Mouse (Mus musculus) forebrain, embryonic 11.5 days (tissue): ENCODE measurements at regions not wholly inside any gene's neighbourhood (a gene's known extent, or its start where the extent isn't known, plus 50 kb on each side); places are given as distances from the start of the nearest gene placed in this dataset.
"Not testable (repeated sequence)": the region's sequence is repeated elsewhere in the genome, so short reads cannot be mapped to it uniquely, and the experiment has no call there.

Experiments used
- ATAC-seq: fragments of 200-750 bp; cut with Nextera tagmentation; replicated peaks from 2 replicates; pipeline ENCODE4 v1.8.0; 2017; ENCODE audit warnings: moderate TSS enrichment; ENCODE audit not compliant: low FRiP score
- DNase-seq: peaks from one replicate; pipeline ENCODE4 v3.0.0-alpha.2; 2017; ENCODE audit warnings: low spot score
- H3K27ac ChIP-seq: fragments of 300-500 bp; sonication (generic); 2 replicates; pipeline ENCODE4 v1.5.1; 2014; ENCODE audit warnings: low read depth, low read length
- H3K27me3 ChIP-seq: fragments of 300-500 bp; sonication (generic); 2 replicates; pipeline ENCODE4 v1.6.1; 2014; ENCODE audit warnings: mild to moderate bottlenecking, low read length, mixed read lengths; ENCODE audit not compliant: control insufficient read depth, insufficient read depth
- H3K36me3 ChIP-seq: fragments of 300-500 bp; sonication (generic); 2 replicates; pipeline ENCODE4 v1.6.1; 2014; ENCODE audit warnings: mild to moderate bottlenecking, low read length, moderate library complexity, mixed read lengths; ENCODE audit not compliant: control insufficient read depth, insufficient read depth
- H3K4me1 ChIP-seq: fragments of 300-500 bp; sonication (generic); replicated peaks from 2 replicates; pipeline ENCODE4 v1.6.1; 2014; ENCODE audit warnings: low read length, mixed read lengths; ENCODE audit not compliant: control insufficient read depth, insufficient read depth
- H3K4me2 ChIP-seq: fragments of 300-500 bp; sonication (generic); 2 replicates; pipeline ENCODE4 v1.6.1; 2014; ENCODE audit warnings: low read depth, mild to moderate bottlenecking, low read length, moderate library complexity, mixed read lengths; ENCODE audit not compliant: severe bottlenecking
- H3K4me3 ChIP-seq: fragments of 300-500 bp; sonication (generic); 2 replicates; pipeline ENCODE4 v1.5.1; 2014; ENCODE audit warnings: low read depth, low read length
- H3K9ac ChIP-seq: fragments of 300-500 bp; sonication (generic); 2 replicates; pipeline ENCODE4 v1.6.1; 2014; ENCODE audit warnings: low read length
- H3K9me3 ChIP-seq: fragments of 300-500 bp; sonication (generic); 2 replicates; pipeline ENCODE4 v1.6.1; 2016; ENCODE audit warnings: low read length, mixed read lengths; ENCODE audit not compliant: control insufficient read depth
- WGBS: fragments of 180-500 bp; shearing (Covaris S2); extraction: QIAGEN DNeasy Blood & Tissue Kit; methylation state at CpG from one replicate; pipeline ENCODE4 v1.1.7; 2014; 5-methylcytosine and 5-hydroxymethylcytosine counted together

- Histone ChIP-seq H3K4me3 (no peak overlapping the region), H3K4me2 (no peak overlapping the region), H3K36me3 (no peaks in the 10 kb centered on the region), H3K27ac (no peak overlapping the region), H3K9ac (no peak overlapping the region), H3K27me3 (no peaks in the 10 kb centered on the region), H3K4me1 (no peaks in the 10 kb centered on the region), H3K9me3 (no peaks in the 10 kb centered on the region)
- ATAC-seq (no peak), DNase-seq (no peak)
- 61% methylated on average over 2 of the region's 2 CpGs for WGBS
These were observed 798.7 kb downstream of the Cypt12 start for GRCm38 (mm10) chr3:18746898-18747297.

GRCm38 (mm10) chr3:18751660-18752259 is 803.5 kb downstream of the Cypt12 start:
- Histone ChIP-seq H3K36me3 (no peaks in the 10 kb centered on the region), H3K4me2 (no peak overlapping the region), H3K27me3 (no peaks in the 10 kb centered on the region), H3K4me1 (no peaks in the 10 kb centered on the region), H3K9ac (no peak overlapping the region), H3K27ac (no peak overlapping the region), H3K4me3 (no peak overlapping the region), H3K9me3 (no peaks in the 10 kb centered on the region)
- DNase-seq (no peak), ATAC-seq (no peak)
- WGBS, result 78% methylated on average over 6 of the region's 6 CpGs

- H3K9me3 ChIP-seq, result no peaks in the 10 kb centered on the region
- no peak overlapping the region for H3K9ac ChIP-seq
- no peak overlapping the region for H3K4me2 ChIP-seq
- DNase-seq, result no peak
- ATAC-seq, result no peak
- H3K36me3 ChIP-seq, result no peaks in the 10 kb centered on the region
- no peak overlapping the region for H3K4me3 ChIP-seq
- H3K4me1 ChIP-seq, result no peaks in the 10 kb centered on the region
- WGBS, result 90% methylated on average over 3 of the region's 3 CpGs
- H3K27ac ChIP-seq, result no peak overlapping the region
- no peaks in the 10 kb centered on the region for H3K27me3 ChIP-seq
These were observed 816.3 kb downstream of the Cypt12 start for GRCm38 (mm10) chr3:18764301-18765078.

- Histone ChIP-seq H3K9ac (no peak overlapping the region), H3K27me3 (no peaks in the 10 kb centered on the region), H3K36me3 (no peaks in the 10 kb centered on the region), H3K4me1 (no peaks in the 10 kb centered on the region), H3K9me3 (no peaks in the 10 kb centered on the region), H3K27ac (no peak overlapping the region), H3K4me2 (no peak overlapping the region), H3K4me3 (no peak overlapping the region)
- 74% methylated on average over 1 of the region's 1 CpGs for WGBS
- DNase-seq, result no peak
- ATAC-seq, result no peak
These were observed 830.3 kb downstream of the Cypt12 start for GRCm38 (mm10) chr3:18778481-18778880.

- Histone ChIP-seq H3K4me3 (no peak overlapping the region), H3K27ac (no peak overlapping the region), H3K9me3 (no peaks in the 10 kb centered on the region), H3K27me3 (no peaks in the 10 kb centered on the region), H3K4me2 (no peak overlapping the region), H3K36me3 (no peaks in the 10 kb centered on the region), H3K4me1 (no peaks in the 10 kb centered on the region), H3K9ac (no peak overlapping the region)
- 85% methylated on average over 8 of the region's 8 CpGs for WGBS
- ATAC-seq (no peak), DNase-seq (no peak)
These were observed 839.4 kb downstream of the Cypt12 start for GRCm38 (mm10) chr3:18787531-18788176.

GRCm38 (mm10) chr3:18802794-18803193 is 825.7 kb downstream of the 1700064H15Rik start:
- H3K9me3 ChIP-seq, result no peaks in the 10 kb centered on the region
- no peak overlapping the region for H3K4me2 ChIP-seq
- H3K4me3 ChIP-seq, result no peak overlapping the region
- WGBS, result 87% methylated on average over 3 of the region's 3 CpGs
- no peaks in the 10 kb centered on the region for H3K4me1 ChIP-seq
- no peak for DNase-seq
- ATAC-seq, result no peak
- no peak overlapping the region for H3K27ac ChIP-seq
- H3K9ac ChIP-seq, result no peak overlapping the region
- no peaks in the 10 kb centered on the region for H3K36me3 ChIP-seq
- no peaks in the 10 kb centered on the region for H3K27me3 ChIP-seq

GRCm38 (mm10) chr3:18828788-18829320 is 799.6 kb downstream of the 1700064H15Rik start:
- 41% methylated on average over 2 of the region's 2 CpGs for WGBS

GRCm38 (mm10) chr3:18868117-18868739 is 760.2 kb downstream of the 1700064H15Rik start:
- Histone ChIP-seq H3K36me3 (no peaks in the 10 kb centered on the region), H3K27me3 (no peaks in the 10 kb centered on the region), H3K4me2 (no peak overlapping the region), H3K9ac (no peak overlapping the region), H3K4me3 (no peak overlapping the region), H3K4me1 (no peaks in the 10 kb centered on the region), H3K27ac (no peak overlapping the region), H3K9me3 (no peaks in the 10 kb centered on the region)
- no peak for DNase-seq
- WGBS, result 79% methylated on average over 4 of the region's 4 CpGs
- ATAC-seq, result no peak

More at GRCm38 (mm10) chr3:18828788-18829320, 799.6 kb downstream of the 1700064H15Rik start:
- not testable (repeated sequence) for H3K4me2 ChIP-seq, H3K9ac ChIP-seq, H3K27ac ChIP-seq, H3K4me3 ChIP-seq, H3K36me3 ChIP-seq, DNase-seq, H3K4me1 ChIP-seq, H3K9me3 ChIP-seq, H3K27me3 ChIP-seq, ATAC-seq
